Mouse (Mus musculus): ENCODE results near the gene Bcl2l11. TPM values are rescaled to one million over a fixed set of nuclear protein-coding genes. Genes with fewer than 3 reads are reported as not detected.

Bcl2l11 gene
- polyA plus RNA-seq, 1 experiment = not detected

DNA sequence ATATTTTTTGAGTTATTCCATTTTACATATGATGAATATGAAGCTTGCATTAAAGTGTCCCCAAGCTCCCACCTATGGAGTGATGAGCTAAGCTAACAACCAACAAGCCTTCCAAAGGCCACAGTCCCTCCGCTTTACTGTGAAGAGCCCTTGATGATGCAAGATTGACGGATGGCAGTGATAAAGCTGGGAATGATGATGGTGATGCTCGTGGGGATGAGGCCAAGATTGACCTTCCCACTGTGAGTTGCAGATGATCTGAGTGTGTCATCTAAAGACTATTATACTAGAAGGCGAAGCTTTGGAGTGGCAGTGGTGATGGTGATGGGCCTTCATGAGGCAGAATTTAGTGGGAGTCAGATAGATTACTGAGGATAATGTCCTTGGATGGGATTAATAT is 56.9 kb downstream of the Bcl2l11 start:
- TF ChIP-seq CTCF (IDR thresholded peaks at IDR 0.05; ENCODE audit: insufficient read depth, low read depth, low read length) = no peak
- no peak for TF ChIP-seq POLR2A (IDR thresholded peaks at IDR 0.05; ENCODE audit: insufficient read depth, low read depth, low read length)
- H3K27ac ChIP-seq (ENCODE audit: insufficient read depth, low read depth, low read length) = no peak overlapping the region
- H3K4me1 ChIP-seq (ENCODE audit: control insufficient read depth, insufficient read depth, low read length) = peaks cover 12% of the 10 kb centered on the region; the same call in 1 of the 2 replicates
- 90% methylated on average over 4 of the region's 4 CpGs for WGBS
- no peak overlapping the region for H3K4me3 ChIP-seq (ENCODE audit: insufficient read depth, low read depth, low read length)

DNA sequence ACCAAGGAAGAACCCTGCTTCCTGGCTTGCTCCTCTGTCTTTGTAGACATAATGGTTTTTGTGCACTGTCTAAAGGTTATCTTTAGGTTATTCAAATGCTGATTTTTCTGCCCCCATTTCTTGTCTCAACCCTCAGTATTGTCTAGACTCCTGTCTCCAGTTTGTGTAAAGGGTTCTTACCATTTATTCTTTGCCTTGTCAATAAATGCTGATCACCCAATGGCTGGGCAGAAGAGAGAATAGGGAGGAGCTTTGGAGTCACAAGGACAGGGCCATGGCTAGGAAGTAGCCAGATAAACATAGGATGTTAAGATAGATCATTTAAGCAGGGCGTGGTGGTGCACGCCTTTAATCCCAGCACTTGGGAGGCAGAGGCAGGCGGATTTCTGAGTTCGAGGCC is 57.9 kb downstream of the Bcl2l11 start:
- TF ChIP-seq CTCF (IDR thresholded peaks at IDR 0.05; ENCODE audit: insufficient read depth, low read depth, low read length) = no peak
- no peak for TF ChIP-seq POLR2A (IDR thresholded peaks at IDR 0.05; ENCODE audit: insufficient read depth, low read depth, low read length)
- Histone ChIP-seq H3K27ac (ENCODE audit: insufficient read depth, low read depth, low read length) (no peak overlapping the region), H3K4me1 (ENCODE audit: control insufficient read depth, insufficient read depth, low read length) (peaks cover 12% of the 10 kb centered on the region; the same call in 1 of the 2 replicates), H3K4me3 (ENCODE audit: insufficient read depth, low read depth, low read length) (no peak overlapping the region)
- WGBS = 96% methylated on average over 4 of the region's 4 CpGs

DNA sequence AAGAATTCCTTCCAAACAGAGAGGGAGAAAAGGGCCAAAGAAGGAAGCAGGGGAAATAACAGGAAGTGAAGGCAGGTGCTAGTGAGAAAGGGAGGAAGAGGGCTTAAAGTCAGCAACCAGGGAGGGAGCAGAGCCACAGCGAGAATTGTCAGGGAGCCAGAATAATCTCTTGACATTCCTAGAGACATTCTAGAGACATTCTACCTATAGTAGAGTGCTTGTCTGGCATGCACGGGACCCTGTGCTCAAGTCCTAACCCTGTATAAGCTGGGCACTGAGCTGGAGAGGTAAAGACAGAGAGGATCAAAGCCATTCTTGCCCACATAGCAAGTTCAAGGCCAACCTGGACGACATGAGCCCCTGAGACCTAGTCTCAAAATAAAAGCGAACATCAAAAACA is 60.1 kb downstream of the Bcl2l11 start:
- Histone ChIP-seq H3K4me3 (ENCODE audit: insufficient read depth, low read depth, low read length) (no peak overlapping the region), H3K27ac (ENCODE audit: insufficient read depth, low read depth, low read length) (no peak overlapping the region), H3K4me1 (ENCODE audit: control insufficient read depth, insufficient read depth, low read length) (no peaks in the 10 kb centered on the region)
- TF ChIP-seq POLR2A (IDR thresholded peaks at IDR 0.05; ENCODE audit: insufficient read depth, low read depth, low read length) (no peak), CTCF (IDR thresholded peaks at IDR 0.05; ENCODE audit: insufficient read depth, low read depth, low read length) (no peak)
- 90% methylated on average over 4 of the region's 4 CpGs for WGBS

DNA sequence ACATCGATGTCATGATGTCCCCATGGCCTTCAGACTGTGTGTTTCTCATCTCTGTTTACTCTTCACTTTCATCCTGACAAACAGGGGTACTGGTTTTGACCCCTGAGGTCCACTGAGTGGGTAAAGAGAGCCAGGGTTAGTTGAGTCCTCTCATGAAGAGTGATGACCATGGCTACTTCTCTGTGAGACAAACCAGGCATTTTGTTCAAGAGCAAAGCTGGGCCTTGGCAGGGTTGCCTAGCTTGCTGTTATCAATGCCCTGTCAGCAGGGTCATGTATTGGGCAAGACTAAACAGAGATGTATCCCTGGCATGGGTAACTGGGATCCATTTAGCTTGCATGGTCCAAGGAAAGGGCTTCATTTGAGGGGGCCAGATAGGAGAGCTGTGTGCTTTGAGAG is 61.4 kb downstream of the Bcl2l11 start:
- H3K4me1 ChIP-seq (ENCODE audit: control insufficient read depth, insufficient read depth, low read length) = no peaks in the 10 kb centered on the region
- H3K4me3 ChIP-seq (ENCODE audit: insufficient read depth, low read depth, low read length) = no peak overlapping the region
- WGBS = 96% methylated on average over 1 of the region's 1 CpGs
- no peak for TF ChIP-seq POLR2A (IDR thresholded peaks at IDR 0.05; ENCODE audit: insufficient read depth, low read depth, low read length)
- no peak overlapping the region for H3K27ac ChIP-seq (ENCODE audit: insufficient read depth, low read depth, low read length)

DNA sequence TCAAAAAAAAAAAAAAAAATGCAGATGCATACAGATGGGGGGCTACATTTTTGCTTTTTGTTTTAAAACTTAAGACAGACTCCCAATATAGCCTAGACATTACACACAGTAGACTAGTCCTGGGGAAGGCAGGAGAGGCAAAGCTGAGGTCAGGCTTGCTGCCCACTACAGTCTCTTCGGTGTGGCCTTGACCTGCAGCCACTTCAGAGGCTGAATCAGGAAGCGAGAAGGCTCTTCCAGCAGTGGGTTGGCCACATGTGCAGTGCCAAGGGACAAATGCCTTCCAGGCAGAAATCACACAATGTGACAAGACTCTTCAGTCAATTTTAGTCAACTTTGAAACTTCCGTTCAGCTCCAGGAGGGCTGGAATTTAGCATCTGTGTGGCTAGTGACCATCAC is 62.6 kb downstream of the Bcl2l11 start:
- Histone ChIP-seq H3K4me1 (ENCODE audit: control insufficient read depth, insufficient read depth, low read length) (no peaks in the 10 kb centered on the region), H3K4me3 (ENCODE audit: insufficient read depth, low read depth, low read length) (no peak overlapping the region), H3K27ac (ENCODE audit: insufficient read depth, low read depth, low read length) (no peak overlapping the region)
- TF ChIP-seq POLR2A (IDR thresholded peaks at IDR 0.05; ENCODE audit: insufficient read depth, low read depth, low read length) (no peak), CTCF (IDR thresholded peaks at IDR 0.05; ENCODE audit: insufficient read depth, low read depth, low read length) (no peak)
- WGBS = 96% methylated on average over 3 of the region's 3 CpGs

DNA sequence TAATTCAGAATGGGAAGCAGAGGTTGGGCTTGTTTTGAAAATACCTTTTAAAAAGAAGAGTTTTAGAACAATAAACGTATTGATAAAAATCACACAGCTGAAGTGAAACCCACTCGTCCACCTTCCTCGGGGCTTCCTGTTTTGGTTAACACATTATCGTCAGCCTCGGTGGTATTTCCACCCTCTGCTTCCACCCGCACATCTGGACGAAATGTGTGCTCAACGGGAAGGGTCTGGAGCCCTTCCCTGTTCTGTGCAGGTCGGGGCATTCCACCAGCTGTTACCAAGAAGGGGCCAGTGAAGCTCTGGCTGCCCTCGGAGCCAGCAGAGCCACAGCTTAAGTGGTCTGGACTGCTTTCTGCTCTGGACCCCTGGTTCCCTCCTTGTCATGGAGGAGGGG is 63.9 kb downstream of the Bcl2l11 start:
- Histone ChIP-seq H3K27ac (ENCODE audit: insufficient read depth, low read depth, low read length) (no peak overlapping the region), H3K4me1 (ENCODE audit: control insufficient read depth, insufficient read depth, low read length) (no peaks in the 10 kb centered on the region), H3K4me3 (ENCODE audit: insufficient read depth, low read depth, low read length) (no peak overlapping the region)
- 76% methylated on average over 10 of the region's 10 CpGs for WGBS
- TF ChIP-seq POLR2A (IDR thresholded peaks at IDR 0.05; ENCODE audit: insufficient read depth, low read depth, low read length) (no peak), CTCF (IDR thresholded peaks at IDR 0.05; ENCODE audit: insufficient read depth, low read depth, low read length) (no peak)

DNA sequence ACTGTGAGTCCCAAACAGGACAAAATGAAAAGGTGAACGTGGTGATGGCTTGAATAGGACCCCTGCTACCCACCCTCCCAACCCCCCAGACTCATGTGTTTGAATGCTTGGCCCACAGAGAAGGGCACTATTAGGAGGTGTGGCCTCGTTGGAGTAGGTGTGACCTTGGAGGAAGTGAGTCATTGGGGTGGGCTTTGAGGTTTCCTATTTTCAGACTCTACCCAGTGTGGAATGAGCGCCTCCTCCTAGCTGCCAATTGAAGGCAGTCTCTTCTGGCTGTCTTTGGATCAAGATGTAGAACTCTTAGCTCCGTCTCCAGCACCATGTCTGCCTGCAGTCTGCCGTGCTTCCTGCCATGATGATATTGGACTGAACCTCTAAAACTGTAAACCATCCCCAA is 64.4 kb downstream of the Bcl2l11 start:
- Histone ChIP-seq H3K4me1 (ENCODE audit: control insufficient read depth, insufficient read depth, low read length) (no peaks in the 10 kb centered on the region), H3K4me3 (ENCODE audit: insufficient read depth, low read depth, low read length) (no peak overlapping the region), H3K27ac (ENCODE audit: insufficient read depth, low read depth, low read length) (no peak overlapping the region)
- no peak for TF ChIP-seq POLR2A (IDR thresholded peaks at IDR 0.05; ENCODE audit: insufficient read depth, low read depth, low read length)
- TF ChIP-seq CTCF (IDR thresholded peaks at IDR 0.05; ENCODE audit: insufficient read depth, low read depth, low read length) = no peak
- 82% methylated on average over 5 of the region's 5 CpGs for WGBS

DNA sequence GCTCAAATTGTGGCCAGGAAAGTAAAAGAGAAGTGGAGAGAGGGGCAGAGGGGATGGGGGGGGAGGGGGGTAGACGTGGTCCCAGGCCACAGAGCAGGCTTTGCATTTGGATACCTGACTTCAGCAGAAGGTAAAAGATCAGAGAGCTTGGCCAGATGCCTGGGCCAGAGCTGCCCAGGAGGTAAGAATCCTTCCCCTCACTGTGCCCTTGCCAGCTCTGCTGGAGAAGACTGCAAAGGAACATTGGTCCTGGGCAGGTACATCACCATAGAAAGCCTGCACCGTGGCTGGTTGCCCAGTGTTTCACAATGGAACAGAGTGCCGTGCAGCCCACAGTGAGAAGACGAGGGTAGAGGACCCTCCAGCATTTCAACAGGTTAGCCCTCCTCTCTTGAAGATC is 67.6 kb downstream of the Bcl2l11 start:
- Histone ChIP-seq H3K4me1 (ENCODE audit: control insufficient read depth, insufficient read depth, low read length) (no peaks in the 10 kb centered on the region), H3K4me3 (ENCODE audit: insufficient read depth, low read depth, low read length) (no peak overlapping the region), H3K27ac (ENCODE audit: insufficient read depth, low read depth, low read length) (no peak overlapping the region)
- TF ChIP-seq CTCF (IDR thresholded peaks at IDR 0.05; ENCODE audit: insufficient read depth, low read depth, low read length) = no peak
- no peak for TF ChIP-seq POLR2A (IDR thresholded peaks at IDR 0.05; ENCODE audit: insufficient read depth, low read depth, low read length)
- 66% methylated on average over 4 of the region's 4 CpGs for WGBS

DNA sequence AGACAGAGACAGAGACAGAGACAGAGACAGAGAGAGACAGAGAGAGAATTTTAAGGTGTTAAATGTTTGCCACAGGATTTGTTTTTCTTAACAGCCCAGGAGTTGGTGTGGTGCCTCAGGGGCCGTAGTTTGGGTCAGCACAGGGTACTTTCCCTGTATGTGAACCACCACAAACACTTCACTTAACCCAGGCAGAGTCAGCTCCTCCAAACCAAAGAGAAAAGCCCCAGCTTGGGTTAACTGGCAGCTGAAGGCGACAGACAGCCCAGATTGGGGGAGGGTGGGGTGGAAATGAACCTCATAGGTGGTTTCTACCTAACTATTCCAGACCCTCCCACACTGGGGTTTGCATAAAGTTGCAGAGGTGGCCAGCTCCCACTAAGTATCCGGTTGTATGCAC is 71.5 kb downstream of the Bcl2l11 start:
- Histone ChIP-seq H3K4me3 (ENCODE audit: insufficient read depth, low read depth, low read length) (no peak overlapping the region), H3K4me1 (ENCODE audit: control insufficient read depth, insufficient read depth, low read length) (no peaks in the 10 kb centered on the region), H3K27ac (ENCODE audit: insufficient read depth, low read depth, low read length) (no peak overlapping the region)
- TF ChIP-seq POLR2A (IDR thresholded peaks at IDR 0.05; ENCODE audit: insufficient read depth, low read depth, low read length) = no peak
- TF ChIP-seq CTCF (IDR thresholded peaks at IDR 0.05; ENCODE audit: insufficient read depth, low read depth, low read length) = no peak
- WGBS = 98% methylated on average over 3 of the region's 3 CpGs

DNA sequence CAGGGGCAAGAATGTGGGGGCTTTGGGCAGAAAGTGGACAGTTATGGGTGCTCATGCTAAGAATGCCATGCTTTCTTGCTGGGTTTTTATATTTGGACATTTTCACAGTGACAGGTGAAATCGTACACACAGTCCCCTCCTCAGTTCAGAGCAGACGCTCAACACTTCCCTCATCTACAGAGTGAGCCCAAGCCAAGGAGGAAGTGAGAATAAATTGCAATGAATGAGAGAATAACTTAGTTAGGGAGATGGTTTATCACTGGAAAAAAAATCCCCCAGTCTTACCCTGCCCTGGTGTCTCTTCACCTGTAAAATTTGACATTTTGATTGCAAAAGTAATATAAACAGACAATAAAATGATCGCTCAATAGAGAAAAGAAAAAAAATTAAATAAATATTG is 77.3 kb downstream of the Bcl2l11 start:
- H3K4me3 ChIP-seq (ENCODE audit: insufficient read depth, low read depth, low read length) = no peak overlapping the region
- no peaks in the 10 kb centered on the region for H3K4me1 ChIP-seq (ENCODE audit: control insufficient read depth, insufficient read depth, low read length)
- 89% methylated on average over 3 of the region's 3 CpGs for WGBS
- TF ChIP-seq CTCF (IDR thresholded peaks at IDR 0.05; ENCODE audit: insufficient read depth, low read depth, low read length) (no peak), POLR2A (IDR thresholded peaks at IDR 0.05; ENCODE audit: insufficient read depth, low read depth, low read length) (no peak)
- H3K27ac ChIP-seq (ENCODE audit: insufficient read depth, low read depth, low read length) = no peak overlapping the region

Measured in olfactory bulb, adult 2 months (tissue).